ENCODE assay signal across 8 mouse cellular contexts in genomic region chr11:116218737-116219400, GRCm38 (mm10). TPM values are rescaled to one million over a fixed set of nuclear protein-coding genes. Genes with fewer than 3 reads are reported as not detected.
A peak's percentile ranks its signal among the peaks of the same experiment; 100 is the strongest.
DNase-seq lines count a peak whose midpoint lies in the region; ATAC-seq and TF ChIP-seq lines count a peak whose summit lies in the region.

No protein-coding gene starts in this region.

- H3K9ac ChIP-seq in hindbrain, embryonic 14.5 days = no peak overlapping the region
- H3K9ac ChIP-seq in lung, postnatal 0 days (replicated peaks; ENCODE audit: low read depth) = no peak overlapping the region

- 50% methylated on average over 7 of the region's 7 CpGs for WGBS in hindbrain, embryonic 14.5 days
- 21% methylated on average over 7 of the region's 7 CpGs for WGBS in lung, postnatal 0 days

- H3K36me3 ChIP-seq in hindbrain, embryonic 14.5 days (replicated peaks; ENCODE audit: control insufficient read depth, insufficient read depth) = no peaks in the 10 kb centered on the region
- no peaks in the 10 kb centered on the region for H3K36me3 ChIP-seq in lung, postnatal 0 days (ENCODE audit: insufficient read depth, low read length)

- H3K27ac ChIP-seq in gastrocnemius, adult 2 months = peak overlapping the region; percentile 78
- H3K27ac ChIP-seq in hindbrain, embryonic 14.5 days = peak overlapping the region; percentile 66
- peak overlapping the region; percentile 93 for H3K27ac ChIP-seq in lung, postnatal 0 days (ENCODE audit: low read length)

- peaks cover 7% of the 10 kb centered on the region; the same call in 1 of the 2 replicates for H3K9me3 ChIP-seq in hindbrain, embryonic 14.5 days (ENCODE audit: control insufficient read depth, low read length)
- no peaks in the 10 kb centered on the region for H3K9me3 ChIP-seq in lung, postnatal 0 days (ENCODE audit: low read length)

- no peak overlapping the region for H3K4me3 ChIP-seq in gastrocnemius, adult 2 months
- H3K4me3 ChIP-seq in hindbrain, embryonic 14.5 days (replicated peaks; ENCODE audit: low read length) = no peak overlapping the region
- no peak overlapping the region for H3K4me3 ChIP-seq in lung, postnatal 0 days (ENCODE audit: low read depth, low read length)

- H3K4me2 ChIP-seq in hindbrain, embryonic 14.5 days (replicated peaks) = no peak overlapping the region
- no peak overlapping the region for H3K4me2 ChIP-seq in lung, postnatal 0 days (replicated peaks; ENCODE audit: low read depth, low read length)

- peak; percentile 77 for TF ChIP-seq EP300 in lung, postnatal 0 days (IDR thresholded peaks at IDR 0.05)

- intact Hi-C loops in gastrocnemius, adult 2 months (cut with DNase I) = no loop called here

- no peak for TF ChIP-seq CTCF in gastrocnemius, adult 2 months (IDR thresholded peaks at IDR 0.05)
- peak; percentile 9; the same call in 1 of the 2 replicates for TF ChIP-seq CTCF in lung, postnatal 0 days (IDR thresholded peaks at IDR 0.05)

- H3K4me1 ChIP-seq in hindbrain, embryonic 14.5 days (replicated peaks; ENCODE audit: control insufficient read depth, insufficient read depth, low read length) = no peaks in the 10 kb centered on the region
- H3K4me1 ChIP-seq in lung, postnatal 0 days (ENCODE audit: insufficient read depth, low read depth, low read length) = peaks cover 9% of the 10 kb centered on the region

- peak; percentile 68; the same call in 1 of the 2 replicates for ATAC-seq in hindbrain, embryonic 14.5 days (ENCODE audit: low FRiP score)
- ATAC-seq in lung, postnatal 0 days = peak; percentile 94
- no peak for ATAC-seq in CD4-positive, CD25-positive, alpha-beta regulatory T cell, adult 4 months

- H3K27me3 ChIP-seq in hindbrain, embryonic 14.5 days (ENCODE audit: control insufficient read depth, insufficient read depth, low read length) = peaks cover 38% of the 10 kb centered on the region
- H3K27me3 ChIP-seq in lung, postnatal 0 days (replicated peaks; ENCODE audit: insufficient read depth, low read length) = peaks cover 7% of the 10 kb centered on the region; the same call in 1 of the 2 replicates

- peak; percentile 96 for DNase-seq in adrenal gland, adult 2 months
- peak; percentile 51 to 72 for DNase-seq in cerebellum, postnatal 25 days
- DNase-seq in gastrocnemius, adult 2 months = peak; percentile 77
- peak; percentile 76 for DNase-seq in hindbrain, embryonic 14.5 days (ENCODE audit: low spot score)
- DNase-seq in layer of hippocampus, postnatal 14 days (ENCODE audit: low spot score in 2 of 2) = peak; percentile 76 to 80
- peak; percentile 99 for DNase-seq in lung, postnatal 0 days (ENCODE audit: low spot score)
- DNase-seq in right cerebral cortex, postnatal 10 days (ENCODE audit: low spot score in 2 of 2) = peak; percentile 85 to 91

RNA-seq across cellular contexts. Expression of gene Evpl, which starts 19.0 kb away (rescaled TPM):
- 1 to 10 TPM in 1 of 2 experiments, under 1 TPM in 1; 0.43 to 1.8 TPM for total RNA-seq in adrenal gland, adult 2 months (2021)
- 0.49 and 0.57 TPM in 2 replicates for polyA plus RNA-seq in adrenal gland, adult 2 months (2012; rRNA removed)
- under 1 TPM in 1 of 2 experiments, not detected in 1; 0.14 TPM for total RNA-seq in gastrocnemius, adult 2 months (2021)
- polyA plus RNA-seq in hindbrain, embryonic 14.5 days (2014; fragmentation: Nextera tagmentation; extraction: Ambion mirVana) = 0.62 and 0.64 TPM in 2 replicates
- total RNA-seq in layer of hippocampus, postnatal 14 days (2021) = under 1 TPM; 0.44 to 0.72 TPM
- polyA plus RNA-seq in lung, postnatal 0 days (2015; fragmentation: Nextera tagmentation; extraction: Ambion mirVana) = 2.9 and 4.2 TPM in 2 replicates
- not detected for polyA plus RNA-seq in CD4-positive, CD25-positive, alpha-beta regulatory T cell, adult 4 months (2017; shearing (Covaris generic))

RNA-seq across cellular contexts. Expression of gene Acox1, which starts 20.0 kb away (rescaled TPM):
- 100 to 1,000 TPM; 225 TPM for total RNA-seq in adrenal gland, adult 2 months (2021)
- 64.1 and 67.5 TPM in 2 replicates for polyA plus RNA-seq in adrenal gland, adult 2 months (2012; rRNA removed)
- total RNA-seq in gastrocnemius, adult 2 months (2021) = 100 to 1,000 TPM in 1 of 2 experiments, 10 to 100 TPM in 1; 79.8 to 118 TPM
- polyA plus RNA-seq in hindbrain, embryonic 14.5 days (2014; fragmentation: Nextera tagmentation; extraction: Ambion mirVana) = 67.5 and 75.7 TPM in 2 replicates
- total RNA-seq in layer of hippocampus, postnatal 14 days (2021) = 100 to 1,000 TPM; 123 to 125 TPM
- polyA plus RNA-seq in lung, postnatal 0 days (2015; fragmentation: Nextera tagmentation; extraction: Ambion mirVana) = 31.7 and 33.5 TPM in 2 replicates
- 10 to 100 TPM; 16.9 to 24.2 TPM for polyA plus RNA-seq in CD4-positive, CD25-positive, alpha-beta regulatory T cell, adult 4 months (2017; shearing (Covaris generic))

RNA-seq across cellular contexts. Expression of gene Ten1, which starts 20.2 kb away (rescaled TPM):
- 10 to 100 TPM; 24.7 to 27.3 TPM for total RNA-seq in adrenal gland, adult 2 months (2021)
- polyA plus RNA-seq in adrenal gland, adult 2 months (2012; rRNA removed) = 15.0 and 16.2 TPM in 2 replicates
- 10 to 100 TPM; 14.3 to 17.1 TPM for total RNA-seq in gastrocnemius, adult 2 months (2021)
- polyA plus RNA-seq in hindbrain, embryonic 14.5 days (2014; fragmentation: Nextera tagmentation; extraction: Ambion mirVana) = 80.7 and 88.0 TPM in 2 replicates
- total RNA-seq in layer of hippocampus, postnatal 14 days (2021) = 10 to 100 TPM; 42.9 to 53.7 TPM
- 74.7 and 79.0 TPM in 2 replicates for polyA plus RNA-seq in lung, postnatal 0 days (2015; fragmentation: Nextera tagmentation; extraction: Ambion mirVana)
- 10 to 100 TPM; 44.6 to 49.5 TPM for polyA plus RNA-seq in CD4-positive, CD25-positive, alpha-beta regulatory T cell, adult 4 months (2017; shearing (Covaris generic))

RNA-seq across cellular contexts. Expression of gene Fbf1, which starts 50.9 kb away (rescaled TPM):
- total RNA-seq in adrenal gland, adult 2 months (2021) = 10 to 100 TPM; 30.4 to 37.8 TPM
- polyA plus RNA-seq in adrenal gland, adult 2 months (2012; rRNA removed) = 19.5 and 21.4 TPM in 2 replicates
- 10 to 100 TPM; 10.5 to 11.5 TPM for total RNA-seq in gastrocnemius, adult 2 months (2021)
- 43.0 and 45.4 TPM in 2 replicates for polyA plus RNA-seq in hindbrain, embryonic 14.5 days (2014; fragmentation: Nextera tagmentation; extraction: Ambion mirVana)
- total RNA-seq in layer of hippocampus, postnatal 14 days (2021) = 100 to 1,000 TPM in 1 of 2 experiments, 10 to 100 TPM in 1; 87.9 to 102 TPM
- 11.9 and 16.6 TPM in 2 replicates for polyA plus RNA-seq in lung, postnatal 0 days (2015; fragmentation: Nextera tagmentation; extraction: Ambion mirVana)
- 1 to 10 TPM; 2.8 to 5.2 TPM for polyA plus RNA-seq in CD4-positive, CD25-positive, alpha-beta regulatory T cell, adult 4 months (2017; shearing (Covaris generic))

RNA-seq across cellular contexts. Expression of gene Srp68, which starts 55.1 kb away (rescaled TPM):
- 10 to 100 TPM; 70.0 to 77.0 TPM for total RNA-seq in adrenal gland, adult 2 months (2021)
- polyA plus RNA-seq in adrenal gland, adult 2 months (2012; rRNA removed) = 21.4 and 27.6 TPM in 2 replicates
- total RNA-seq in gastrocnemius, adult 2 months (2021) = 10 to 100 TPM; 87.7 to 89.2 TPM
- 52.0 and 54.0 TPM in 2 replicates for polyA plus RNA-seq in hindbrain, embryonic 14.5 days (2014; fragmentation: Nextera tagmentation; extraction: Ambion mirVana)
- total RNA-seq in layer of hippocampus, postnatal 14 days (2021) = 10 to 100 TPM; 52.0 to 55.7 TPM
- 43.0 and 47.4 TPM in 2 replicates for polyA plus RNA-seq in lung, postnatal 0 days (2015; fragmentation: Nextera tagmentation; extraction: Ambion mirVana)
- 10 to 100 TPM; 39.5 to 53.9 TPM for polyA plus RNA-seq in CD4-positive, CD25-positive, alpha-beta regulatory T cell, adult 4 months (2017; shearing (Covaris generic))
